Mouse (Mus musculus) megakaryocyte, embryonic 14.5 days (primary cell): ENCODE measurements around the gene Actr6.

Source experiments
- FLI1 ChIP-seq: IDR thresholded peaks from 2 replicates; pipeline ENCODE4 v1.6.1; 2012; ENCODE audit warnings: low read length, inconsistent platforms, mixed read lengths
- GATA1 ChIP-seq: IDR thresholded peaks from 3 replicates; pipeline ENCODE4 v1.6.1; 2012; ENCODE audit warnings: mixed read lengths, low read length, inconsistent platforms, borderline replicate concordance

DNA sequence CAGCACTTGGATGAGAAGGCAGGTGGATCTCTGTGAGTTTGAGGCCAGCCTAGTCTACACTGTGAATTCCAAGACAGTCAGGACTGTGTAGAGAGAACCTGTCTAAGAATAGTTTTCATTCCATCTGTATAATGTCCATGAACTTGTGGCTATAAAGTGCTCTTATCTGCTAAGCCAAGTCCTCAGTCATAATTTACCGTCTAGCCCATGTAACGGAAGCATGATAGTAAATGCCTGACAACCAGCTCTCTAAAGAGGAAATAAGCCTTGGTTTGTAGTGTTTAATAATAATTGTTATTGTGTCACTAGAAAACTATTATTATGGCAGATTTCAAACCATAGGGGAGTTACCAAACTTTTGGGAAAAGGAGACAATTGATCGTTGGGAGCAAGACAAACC, 5.8 kb upstream of the Actr6 start:
- no peak for TF ChIP-seq GATA1
- TF ChIP-seq FLI1, result no peak
